Mouse (Mus musculus): ENCODE data around the gene Efs.

Gene Efs

GRCm38 (mm10) chr14:54874165-54874564 lies 51.8 kb downstream of the Efs start:
- DNase-seq (ENCODE audit: low read depth, low spot score): no peak

- DNase-seq (ENCODE audit: low read depth, low spot score): no peak
Measured at GRCm38 (mm10) chr14:54870861-54871260, 55.1 kb downstream of the Efs start, which contains the start of gene Homez. Gene Homez, minus strand, starts transcription at chr14:54870961.

GRCm38 (mm10) chr14:54868026-54868425 lies 57.9 kb downstream of the Efs start:
- no peak for DNase-seq (ENCODE audit: low read depth, low spot score)

- peak; percentile 82 for DNase-seq (ENCODE audit: low read depth, low spot score)
Measured at GRCm38 (mm10) chr14:54866936-54867335, 59.0 kb downstream of the Efs start.
